Mouse (Mus musculus) thymus, adult 2 months (tissue): ENCODE measurements around the gene Mybph. TPM values are rescaled to one million over a fixed set of nuclear protein-coding genes. Genes with fewer than 3 reads are reported as not detected.

ENCODE experiments used
- DNase-seq: peaks from one replicate; pipeline ENCODE4 v3.0.0; 2021
- H3K27ac ChIP-seq: fragments of 200-500 bp; 2 replicates; pipeline ENCODE4 v1.5.1; 2012; ENCODE audit warnings: low read length, control low read depth; ENCODE audit not compliant: control insufficient read depth, insufficient read depth
- H3K27me3 ChIP-seq: fragments of 200-500 bp; 2 replicates; pipeline ENCODE4 v1.6.1; 2012; ENCODE audit warnings: mild to moderate bottlenecking, low read length, moderate library complexity, mixed read lengths; ENCODE audit not compliant: control insufficient read depth, insufficient read depth
- H3K36me3 ChIP-seq: fragments of 200-500 bp; 2 replicates; pipeline ENCODE4 v1.6.1; 2012; ENCODE audit warnings: mild to moderate bottlenecking, low read length, moderate library complexity; ENCODE audit not compliant: control insufficient read depth, insufficient read depth
- H3K4me1 ChIP-seq: fragments of 200-500 bp; replicated peaks from 2 replicates; pipeline ENCODE4 v1.6.1; 2012; ENCODE audit warnings: low read length; ENCODE audit not compliant: control insufficient read depth, insufficient read depth
- H3K4me3 ChIP-seq: fragments of 200-500 bp; 2 replicates; pipeline ENCODE4 v1.5.1; 2012; ENCODE audit warnings: mild to moderate bottlenecking, low read length, control low read depth, moderate library complexity; ENCODE audit not compliant: control insufficient read depth, insufficient read depth
- CTCF ChIP-seq: fragments of 200-500 bp; IDR thresholded peaks from 2 replicates; pipeline ENCODE4 v1.5.1; 2012; ENCODE audit warnings: mild to moderate bottlenecking, control low read depth, low read length, moderate library complexity, borderline replicate concordance; ENCODE audit not compliant: control insufficient read depth, poor library complexity, insufficient read depth; ENCODE audit errors: extremely low read depth
- POLR2A ChIP-seq: fragments of 200-500 bp; IDR thresholded peaks from 2 replicates; pipeline ENCODE4 v1.6.1; 2012; ENCODE audit warnings: mild to moderate bottlenecking, low read length, control low read depth, moderate library complexity; ENCODE audit not compliant: control insufficient read depth, poor library complexity, insufficient read depth; ENCODE audit errors: extremely low read depth
- WGBS: fragments of 180-500 bp; shearing (Covaris S2); methylation state at CpG from one replicate; pipeline ENCODE4 v1.1.7; 2018; 5-methylcytosine and 5-hydroxymethylcytosine counted together
- polyA plus RNA-seq: library from polyadenylated mRNA; depleted of rRNA; stranded (reverse); fragments of >200 nt; gene quantifications from 2 replicates; pipeline ENCODE4 v1.2.3, GENCODE M21; 2012

The Mybph gene
- polyA plus RNA-seq, 1 experiment = 0.35 TPM

GRCm38 (mm10) chr1:134166547-134166946 is 26.7 kb upstream of the Mybph start:
- TF ChIP-seq CTCF = no peak
- no peak for TF ChIP-seq POLR2A
- Histone ChIP-seq H3K36me3 (no peaks in the 10 kb centered on the region), H3K4me1 (no peaks in the 10 kb centered on the region), H3K27me3 (no peaks in the 10 kb centered on the region), H3K27ac (no peak overlapping the region), H3K4me3 (no peak overlapping the region)
- 93% methylated on average over 3 of the region's 3 CpGs for WGBS
- no peak for DNase-seq

GRCm38 (mm10) chr1:134167416-134168305 is 25.6 kb upstream of the Mybph start:
- Histone ChIP-seq H3K36me3 (no peaks in the 10 kb centered on the region), H3K27ac (no peak overlapping the region), H3K27me3 (no peaks in the 10 kb centered on the region), H3K4me3 (no peak overlapping the region), H3K4me1 (no peaks in the 10 kb centered on the region)
- 73% methylated on average over 14 of the region's 14 CpGs for WGBS
- TF ChIP-seq CTCF (no peak), POLR2A (no peak)
- DNase-seq = no peak

- DNase-seq = no peak
- no peak overlapping the region for H3K4me3 ChIP-seq
- TF ChIP-seq CTCF = no peak
- TF ChIP-seq POLR2A = no peak
- no peak overlapping the region for H3K27ac ChIP-seq
- whole genome bisulfite sequencing = 94% methylated on average over 3 of the region's 3 CpGs
- H3K36me3 ChIP-seq = no peaks in the 10 kb centered on the region
- no peaks in the 10 kb centered on the region for H3K27me3 ChIP-seq
- no peaks in the 10 kb centered on the region for H3K4me1 ChIP-seq
These were observed 24.7 kb upstream of the Mybph start for GRCm38 (mm10) chr1:134168567-134168966.

GRCm38 (mm10) chr1:134168985-134169697 is 24.1 kb upstream of the Mybph start:
- Histone ChIP-seq H3K36me3 (no peaks in the 10 kb centered on the region), H3K27me3 (no peaks in the 10 kb centered on the region), H3K27ac (no peak overlapping the region), H3K4me1 (no peaks in the 10 kb centered on the region), H3K4me3 (no peak overlapping the region)
- TF ChIP-seq CTCF = no peak
- no peak for TF ChIP-seq POLR2A
- 94% methylated on average over 8 of the region's 8 CpGs for WGBS
- DNase-seq = no peak

GRCm38 (mm10) chr1:134173081-134173480 is 20.2 kb upstream of the Mybph start:
- Histone ChIP-seq H3K4me1 (no peaks in the 10 kb centered on the region), H3K27me3 (no peaks in the 10 kb centered on the region), H3K36me3 (no peaks in the 10 kb centered on the region), H3K27ac (no peak overlapping the region), H3K4me3 (no peak overlapping the region)
- no peak for TF ChIP-seq CTCF
- TF ChIP-seq POLR2A = no peak
- WGBS = 88% methylated on average over 7 of the region's 7 CpGs
- DNase-seq = no peak

- Histone ChIP-seq H3K4me3 (no peak overlapping the region), H3K27me3 (no peaks in the 10 kb centered on the region), H3K27ac (no peak overlapping the region), H3K36me3 (no peaks in the 10 kb centered on the region), H3K4me1 (no peaks in the 10 kb centered on the region)
- TF ChIP-seq CTCF (no peak), POLR2A (no peak)
- DNase-seq = no peak
- WGBS = 96% methylated on average over 5 of the region's 5 CpGs
These were observed 15.3 kb upstream of the Mybph start for GRCm38 (mm10) chr1:134177976-134178375.
